Mouse (Mus musculus) c-Kit-positive CD71-negative TER-119-negative erythroid progenitor cells, embryonic 14.5 days (primary cell): ENCODE measurements around the gene Pxylp1.

Source experiments
- DNase-seq: peaks from one replicate; pipeline ENCODE4 v3.0.0-alpha.2; 2013; ENCODE audit warnings: low read depth

The Pxylp1 gene

GRCm38 (mm10) chr9:96890756-96891155 lies 1.7 kb downstream of the Pxylp1 start:
- no peak for DNase-seq

GRCm38 (mm10) chr9:96890266-96890665 lies 2.2 kb downstream of the Pxylp1 start:
- DNase-seq = no peak

DNA sequence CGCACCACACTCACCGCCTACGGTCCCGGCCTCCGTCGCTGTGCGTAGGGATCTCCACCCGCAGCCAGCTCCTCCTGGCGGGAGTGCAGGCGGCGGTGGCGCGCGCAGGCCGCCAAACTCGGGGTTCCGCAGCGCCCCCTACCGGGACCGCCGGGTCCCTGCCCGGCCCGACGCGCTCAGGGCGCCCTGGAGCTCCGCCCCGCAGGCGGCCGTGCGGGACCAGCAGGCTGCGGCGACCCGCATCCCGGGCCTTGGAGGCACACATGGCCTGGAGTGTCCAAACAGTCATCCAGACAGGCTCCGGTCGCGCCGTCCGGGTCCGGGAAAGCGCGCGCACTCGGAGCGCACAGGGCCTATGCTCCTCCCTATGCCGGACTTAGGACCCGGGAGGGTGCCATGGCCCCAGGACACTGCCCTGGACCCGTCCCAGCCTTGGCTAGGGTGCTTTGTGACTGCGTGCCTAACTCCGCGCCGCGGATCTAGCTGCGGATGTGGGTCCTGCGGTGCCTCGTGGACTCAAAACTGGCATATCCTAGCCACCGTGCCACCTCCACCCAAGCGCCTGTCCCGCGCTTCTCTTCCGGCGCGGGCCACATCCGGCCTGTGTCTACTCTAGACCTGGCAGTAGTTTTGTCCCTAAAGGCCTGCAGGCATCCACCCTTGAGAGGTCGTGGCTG lies 3.0 kb downstream of the Pxylp1 start:
- peak; percentile 47 for DNase-seq

- DNase-seq = no peak
Observed at GRCm38 (mm10) chr9:96888742-96889344, 3.6 kb downstream of the Pxylp1 start.

DNA sequence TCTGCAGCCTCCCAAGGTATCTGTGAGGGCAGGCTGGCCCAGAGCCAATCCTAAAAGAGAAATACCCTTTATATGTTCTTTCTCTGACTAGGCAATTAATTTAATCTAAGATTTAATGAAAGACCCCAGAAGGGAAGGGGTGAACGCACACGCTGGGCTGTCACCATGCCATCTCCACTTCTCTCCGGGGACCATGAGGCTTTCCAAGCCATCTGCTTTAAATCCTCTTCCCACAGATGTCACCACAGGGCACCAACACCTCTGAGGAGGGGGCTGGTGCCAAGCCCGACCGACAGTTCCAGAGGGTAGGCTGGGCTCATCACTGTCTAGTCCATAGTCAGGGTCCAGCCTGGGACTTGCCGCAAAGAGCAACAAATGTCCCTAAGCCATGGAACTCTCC lies 4.5 kb downstream of the Pxylp1 start:
- DNase-seq = no peak

DNA sequence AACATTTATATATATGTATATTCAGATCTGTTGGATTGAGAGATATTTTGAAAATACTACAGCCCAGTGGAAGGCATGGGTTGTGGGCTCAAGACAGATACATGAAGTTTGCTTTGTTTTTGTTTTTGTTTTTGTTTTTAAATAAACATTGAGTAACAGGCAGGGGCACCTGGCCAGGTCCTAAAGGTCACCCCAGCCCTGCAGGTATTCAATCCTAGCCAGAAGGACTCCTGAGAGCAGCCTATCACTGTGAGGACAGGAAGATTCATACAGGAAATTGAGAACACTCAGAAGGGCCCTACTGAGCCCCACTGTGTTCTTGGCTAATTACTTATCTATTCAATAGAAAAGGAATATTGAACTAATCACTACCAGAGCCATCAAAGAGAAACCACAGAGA lies 5.0 kb downstream of the Pxylp1 start:
- no peak for DNase-seq

DNA sequence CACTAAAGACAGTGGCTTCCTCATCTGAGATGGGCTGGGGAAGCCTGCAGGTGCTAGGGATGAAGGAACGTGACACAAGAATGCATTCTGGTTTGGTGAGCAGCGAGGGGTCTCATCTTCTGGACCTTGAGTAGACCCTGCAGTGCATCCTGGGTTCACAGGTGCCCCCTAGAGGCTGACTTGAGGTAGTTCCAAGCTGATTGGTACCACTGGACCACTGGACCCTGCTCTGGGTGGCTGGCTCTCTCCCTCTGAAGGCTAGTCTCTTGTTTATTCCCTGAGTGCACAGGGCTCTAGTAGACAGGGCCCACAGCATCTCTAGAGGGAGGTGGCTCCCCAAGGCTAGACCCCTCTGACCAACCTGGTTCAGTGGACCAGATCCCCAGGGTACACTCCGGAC lies 6.7 kb downstream of the Pxylp1 start:
- DNase-seq = no peak

- no peak for DNase-seq
Observed at GRCm38 (mm10) chr9:96882496-96883265, 9.8 kb downstream of the Pxylp1 start.

- no peak for DNase-seq
Observed at GRCm38 (mm10) chr9:96881901-96882300, 10.6 kb downstream of the Pxylp1 start.

DNA sequence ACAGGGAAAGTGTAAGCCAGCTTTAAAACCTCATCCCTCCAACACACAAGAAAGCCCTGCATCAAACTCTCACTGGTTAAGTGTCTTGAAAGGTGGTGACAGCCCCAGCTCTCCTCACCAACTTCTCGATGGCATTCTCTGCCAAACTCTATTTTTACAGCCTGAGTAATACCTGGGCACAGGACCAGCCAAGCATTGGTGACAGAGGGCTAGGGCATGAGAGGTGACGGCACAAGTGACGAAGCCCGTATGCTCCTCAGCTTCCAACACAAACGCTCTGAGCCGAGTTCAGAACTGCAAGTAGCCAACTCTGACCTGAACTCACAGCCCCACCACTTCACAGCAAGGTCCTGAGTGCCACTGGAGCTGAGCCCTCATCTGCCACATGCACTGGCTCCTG lies 13.4 kb downstream of the Pxylp1 start:
- no peak for DNase-seq

DNA sequence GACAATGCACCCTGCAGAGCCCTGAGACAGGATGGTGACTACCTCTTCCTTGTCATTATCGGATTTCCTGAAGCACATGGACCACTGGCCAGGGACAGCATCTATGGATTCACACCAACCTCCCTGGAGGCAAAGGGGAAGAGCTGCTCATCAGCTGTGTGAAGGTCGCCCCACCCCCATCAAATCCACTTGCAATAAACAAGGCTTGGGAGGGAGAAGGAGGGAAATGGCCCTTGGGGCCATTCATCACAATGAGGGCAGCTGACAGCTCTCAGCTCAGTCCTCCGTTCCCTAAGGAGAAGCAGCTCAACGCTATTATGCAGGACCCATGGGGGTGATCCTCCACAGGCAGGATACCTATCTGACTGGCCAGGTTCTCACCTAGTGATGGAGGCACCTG lies 14.0 kb downstream of the Pxylp1 start:
- DNase-seq = no peak

DNA sequence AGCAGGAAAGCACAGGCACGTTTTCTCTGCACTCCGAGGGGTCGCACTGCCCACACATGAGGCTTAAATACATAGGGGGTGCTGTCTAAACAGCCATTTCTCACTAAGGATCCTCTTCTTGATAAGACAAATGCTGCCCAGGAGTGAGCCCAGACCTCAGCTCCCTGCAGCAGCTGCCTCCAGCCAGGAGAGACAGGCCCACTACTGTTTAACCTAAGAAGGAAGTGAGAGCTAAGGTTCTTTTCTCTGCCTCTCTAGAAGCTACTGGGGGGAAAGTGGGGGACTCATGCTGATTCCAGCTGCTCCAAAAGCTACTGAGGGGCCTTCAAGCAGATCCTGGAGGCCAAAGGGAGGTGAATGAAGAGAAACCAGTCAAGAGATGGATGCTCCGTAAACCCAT lies 16.8 kb downstream of the Pxylp1 start:
- DNase-seq = no peak

GRCm38 (mm10) chr9:96873082-96873481 lies 19.4 kb downstream of the Pxylp1 start:
- no peak for DNase-seq

DNA sequence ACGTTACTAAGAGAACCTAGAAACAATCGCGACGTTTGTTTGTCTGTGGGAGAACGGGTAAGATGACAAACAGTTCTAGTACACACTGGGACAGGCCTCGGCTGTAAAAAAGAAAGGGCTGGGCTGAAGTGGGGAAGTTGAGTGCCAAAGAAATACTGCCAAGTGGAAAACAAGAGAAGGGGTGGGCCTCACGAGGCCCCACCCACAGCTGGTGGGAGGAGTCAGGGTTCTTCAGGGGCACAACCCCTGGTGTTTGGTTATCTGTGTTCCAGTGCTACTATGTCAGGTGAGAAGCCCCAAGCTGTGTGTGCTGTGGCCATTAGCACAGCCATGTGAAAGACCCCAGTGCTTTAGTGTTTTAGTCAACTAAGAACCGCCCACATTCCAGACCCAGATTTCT lies 22.4 kb downstream of the Pxylp1 start:
- DNase-seq = no peak

- DNase-seq = no peak
Observed at GRCm38 (mm10) chr9:96869542-96869941, 22.9 kb downstream of the Pxylp1 start.

- no peak for DNase-seq
Observed at GRCm38 (mm10) chr9:96868546-96868945, 23.9 kb downstream of the Pxylp1 start.

DNA sequence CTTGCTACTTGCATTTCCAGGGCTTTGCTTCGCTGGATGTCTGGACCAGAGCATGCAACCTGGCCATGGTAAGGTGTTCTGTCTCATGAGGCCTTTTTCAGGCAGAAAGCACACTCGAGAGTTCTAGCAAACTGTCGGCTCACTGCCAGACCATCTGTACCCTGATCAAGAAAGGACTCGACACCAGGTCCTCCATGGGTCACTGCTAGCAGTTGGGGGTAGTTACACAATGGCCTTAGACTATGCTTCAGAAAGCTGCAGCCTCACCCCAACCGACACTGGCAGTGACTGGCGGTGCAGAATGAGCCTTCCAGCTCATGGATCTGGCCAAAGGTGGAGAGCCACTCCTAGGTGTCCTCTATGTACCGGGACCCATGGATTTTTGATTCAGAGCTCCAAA lies 25.3 kb downstream of the Pxylp1 start:
- DNase-seq = no peak

GRCm38 (mm10) chr9:96866196-96866595 lies 26.3 kb downstream of the Pxylp1 start:
- DNase-seq = no peak

DNA sequence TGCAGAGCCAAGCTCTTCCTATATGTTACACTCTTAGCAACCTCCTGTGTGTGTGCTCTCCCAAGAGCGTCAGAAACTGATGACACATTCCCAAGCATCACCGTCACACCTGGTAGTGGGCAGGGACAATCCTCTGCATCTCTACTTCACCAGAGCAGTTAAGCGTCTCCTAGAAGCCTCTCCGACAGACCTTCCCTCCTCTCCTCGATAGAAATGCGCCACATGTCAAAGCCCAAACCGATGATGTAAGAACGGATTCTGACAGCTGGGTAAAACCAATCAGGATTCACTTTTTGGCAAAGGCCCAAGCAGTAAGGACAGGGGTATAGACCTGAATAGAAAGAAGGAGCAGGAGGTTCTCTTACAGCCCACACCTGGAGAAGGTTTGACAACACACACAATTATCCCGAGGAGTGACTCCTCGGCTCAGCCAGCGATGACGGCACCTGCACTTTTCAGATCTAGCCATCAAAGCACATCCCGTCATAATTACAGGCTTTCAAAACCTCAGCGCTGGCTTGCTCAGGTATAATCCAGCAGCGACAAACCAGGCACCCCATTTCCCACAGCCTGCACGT lies 26.9 kb downstream of the Pxylp1 start:
- no peak for DNase-seq

DNA sequence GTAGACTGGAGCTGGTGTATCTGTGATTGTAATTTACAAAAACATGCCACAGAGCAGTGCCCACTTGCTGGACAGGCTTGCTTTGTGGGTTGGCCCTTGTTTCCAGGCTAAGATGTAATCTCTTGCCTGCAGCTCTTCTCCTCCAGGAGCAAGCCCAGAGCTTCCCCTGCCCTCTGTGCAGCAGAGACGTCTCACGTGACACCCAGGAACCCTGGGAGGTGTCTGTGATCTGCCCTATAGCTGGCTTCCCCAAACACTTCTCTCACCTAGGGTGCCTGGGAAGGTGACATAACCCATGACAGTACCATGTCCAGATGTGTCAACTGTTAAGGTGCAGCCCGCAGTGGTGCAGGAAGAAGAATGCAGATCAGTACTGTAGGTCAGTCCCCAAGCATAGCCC lies 28.9 kb downstream of the Pxylp1 start:
- no peak for DNase-seq

DNA sequence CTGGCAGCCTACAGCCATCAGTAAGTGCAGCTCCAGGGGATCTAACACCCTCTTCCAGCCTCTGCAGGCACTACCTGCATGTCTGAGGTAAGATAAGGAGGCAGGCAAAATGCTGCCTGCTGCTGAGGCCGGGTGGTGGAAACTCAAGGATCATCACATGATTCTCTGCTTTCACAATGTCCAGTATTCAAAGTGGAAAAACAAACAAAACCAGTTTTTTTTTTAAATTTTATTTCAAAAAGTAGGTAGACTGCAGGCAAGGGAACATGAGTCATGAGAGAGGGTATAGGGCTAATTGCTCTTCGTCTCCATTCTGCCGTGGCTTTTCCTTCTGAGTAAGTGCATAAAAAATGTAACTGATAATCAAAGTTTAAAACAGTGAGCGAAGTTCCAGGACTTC lies 29.6 kb downstream of the Pxylp1 start:
- no peak for DNase-seq

DNA sequence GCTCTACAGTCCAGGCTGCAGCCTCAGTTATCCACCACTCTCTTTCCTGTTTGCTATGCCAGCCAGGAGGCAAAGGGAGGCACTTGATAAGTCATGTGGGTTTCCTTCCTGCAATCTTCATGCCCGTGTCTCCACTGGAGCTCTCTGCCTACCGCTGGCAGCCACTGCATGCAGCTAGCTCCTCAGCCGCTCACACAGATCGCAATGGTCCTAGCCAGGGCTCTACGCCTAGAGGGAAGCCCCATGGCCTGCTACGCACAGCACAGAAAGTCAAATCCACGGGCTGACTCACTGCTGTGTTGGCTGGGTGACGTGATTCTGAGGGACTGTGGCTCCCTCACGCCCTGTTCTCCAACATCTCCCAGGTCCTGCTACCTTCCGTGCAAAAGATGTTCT lies 31.4 kb downstream of the Pxylp1 start:
- no peak for DNase-seq
